Mouse (Mus musculus): ENCODE results near the gene Fyco1.
"Not testable (repeated sequence)": the region's sequence is repeated elsewhere in the genome, so short reads cannot be mapped to it uniquely, and the experiment has no call there.

Fyco1 gene

DNA sequence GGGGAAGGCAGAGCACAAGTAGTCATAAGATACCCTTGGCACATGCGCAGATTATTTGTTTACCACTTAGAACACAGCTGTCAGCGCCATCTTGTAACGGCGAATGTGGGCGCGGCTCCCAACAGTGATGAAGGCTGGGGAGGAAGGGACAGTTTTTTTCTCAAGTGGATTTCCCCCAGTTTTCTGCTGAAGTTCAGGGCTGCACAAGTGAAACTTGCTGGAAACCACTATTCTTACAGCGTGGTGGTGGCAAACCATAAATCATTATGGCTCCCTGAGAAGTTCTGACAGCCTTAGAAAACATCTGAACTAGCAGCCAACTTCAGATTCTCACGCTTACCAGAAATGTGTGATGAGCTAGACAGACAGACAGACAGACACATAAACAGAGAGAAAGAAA is 102.0 kb downstream of the Fyco1 start:
- not testable (repeated sequence) for DNase-seq (ENCODE audit: low read depth, low spot score)

DNA sequence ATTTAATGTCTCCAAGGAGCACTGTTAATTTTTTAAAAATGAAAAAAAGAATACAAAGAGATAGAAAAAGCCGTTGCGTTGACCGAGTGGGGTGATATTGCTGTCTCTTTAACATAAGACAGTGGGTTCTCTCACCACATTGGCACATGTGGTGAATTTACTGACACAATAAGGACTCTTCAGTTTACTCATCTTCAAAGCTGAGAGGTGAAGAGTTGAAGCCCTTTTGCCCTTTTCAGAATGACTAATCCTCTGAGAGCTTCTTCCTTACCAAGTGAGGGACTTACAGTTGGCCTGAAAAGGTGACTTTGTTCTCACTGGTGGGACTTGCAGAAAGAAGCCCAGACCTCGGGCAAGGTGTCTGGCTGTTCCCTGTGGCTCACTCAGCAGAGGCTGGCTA is 110.9 kb downstream of the Fyco1 start:
- DNase-seq (ENCODE audit: low read depth, low spot score): peak; percentile 36
